Mouse (Mus musculus) small intestine, adult 2 months (tissue): ENCODE measurements around the gene Fndc7. TPM values are rescaled to one million over a fixed set of nuclear protein-coding genes. Genes with fewer than 3 reads are reported as not detected.
A peak's percentile ranks its signal among the peaks of the same experiment; 100 is the strongest.

Source experiments
- H3K27ac ChIP-seq: fragments of 200-500 bp; 2 replicates; pipeline ENCODE4 v1.5.1; 2012; ENCODE audit warnings: low read depth, low read length, control low read depth, inconsistent platforms; ENCODE audit not compliant: insufficient read depth
- H3K27me3 ChIP-seq: fragments of 200-500 bp; 2 replicates; pipeline ENCODE4 v1.6.1; 2012; ENCODE audit warnings: mild to moderate bottlenecking, moderate library complexity, low read length, inconsistent platforms; ENCODE audit not compliant: control insufficient read depth, insufficient read depth
- H3K36me3 ChIP-seq: fragments of 200-500 bp; 2 replicates; pipeline ENCODE4 v1.6.1; 2012; ENCODE audit warnings: mild to moderate bottlenecking, low read length, control low read depth, inconsistent platforms; ENCODE audit not compliant: control insufficient read depth, insufficient read depth
- H3K4me1 ChIP-seq: fragments of 200-500 bp; 2 replicates; pipeline ENCODE4 v1.6.1; 2012; ENCODE audit warnings: low read length, inconsistent platforms, mixed read lengths; ENCODE audit not compliant: control insufficient read depth, insufficient read depth, insufficient read length
- H3K4me3 ChIP-seq: fragments of 200-500 bp; 2 replicates; pipeline ENCODE4 v1.5.1; 2012; ENCODE audit warnings: low read depth, mild to moderate bottlenecking, control low read depth, inconsistent platforms, low read length, moderate library complexity
- CTCF ChIP-seq: fragments of 200-500 bp; IDR thresholded peaks from 2 replicates; pipeline ENCODE4 v1.5.1; 2012; ENCODE audit warnings: low read depth, mild to moderate bottlenecking, control low read depth, inconsistent platforms, low read length, moderate library complexity, mixed read lengths; ENCODE audit not compliant: insufficient replicate concordance, insufficient read length; ENCODE audit errors: extremely low read depth
- POLR2A ChIP-seq: fragments of 200-500 bp; IDR thresholded peaks from 2 replicates; pipeline ENCODE4 v1.6.1; 2012; ENCODE audit warnings: low read depth, mild to moderate bottlenecking, control low read depth, inconsistent platforms, low read length, moderate library complexity
- WGBS: fragments of 180-500 bp; shearing (Covaris S2); methylation state at CpG from one replicate; pipeline ENCODE4 v1.1.7; 2018; 5-methylcytosine and 5-hydroxymethylcytosine counted together
- polyA plus RNA-seq: library from polyadenylated mRNA; depleted of rRNA; stranded (reverse); fragments of >200 nt; gene quantifications from 2 replicates; pipeline ENCODE4 v1.2.3, GENCODE M21; 2012

Fndc7 gene
- polyA plus RNA-seq, 1 experiment = 0.10 TPM

- H3K36me3 ChIP-seq = no peaks in the 10 kb centered on the region
- TF ChIP-seq POLR2A = no peak
- no peak for TF ChIP-seq CTCF
- no peak overlapping the region for H3K4me3 ChIP-seq
- no peaks in the 10 kb centered on the region for H3K27me3 ChIP-seq
- peaks cover 24% of the 10 kb centered on the region; the same call in 1 of the 2 replicates for H3K4me1 ChIP-seq
- peak overlapping the region; percentile 96 for H3K27ac ChIP-seq
- whole genome bisulfite sequencing = 49% methylated on average over 3 of the region's 3 CpGs
Observed at GRCm38 (mm10) chr3:108920442-108921070, 30.7 kb upstream of the Fndc7 start.

GRCm38 (mm10) chr3:108918852-108919251 lies 29.0 kb upstream of the Fndc7 start:
- peaks cover 21% of the 10 kb centered on the region; the same call in 1 of the 2 replicates for H3K4me1 ChIP-seq
- no peaks in the 10 kb centered on the region for H3K36me3 ChIP-seq
- peak overlapping the region; percentile 88 for H3K27ac ChIP-seq
- H3K4me3 ChIP-seq = no peak overlapping the region
- TF ChIP-seq CTCF (no peak), POLR2A (no peak)
- 33% methylated on average over 1 of the region's 1 CpGs for WGBS
- no peaks in the 10 kb centered on the region for H3K27me3 ChIP-seq

DNA sequence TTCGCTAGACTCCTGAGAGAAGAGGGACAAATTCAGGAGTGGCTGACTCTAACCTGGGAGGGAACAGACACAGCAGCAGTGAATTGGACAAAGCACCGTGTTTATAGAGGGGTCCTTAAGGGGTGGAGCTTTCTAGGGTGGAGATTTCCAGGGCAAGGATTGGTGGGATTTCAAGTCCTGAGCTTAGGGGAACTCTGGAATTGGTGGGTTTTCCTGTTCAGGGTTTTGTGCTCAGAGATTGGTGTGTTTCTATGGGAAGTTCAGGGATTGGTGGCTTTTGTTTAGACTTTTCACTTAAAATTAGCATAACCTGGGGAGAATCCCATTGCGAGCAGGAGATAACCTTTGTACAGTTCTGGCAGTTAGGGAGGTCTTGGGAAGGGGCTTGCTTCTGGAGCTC lies 28.2 kb upstream of the Fndc7 start:
- H3K27me3 ChIP-seq = no peaks in the 10 kb centered on the region
- 70% methylated on average over 3 of the region's 3 CpGs for WGBS
- H3K36me3 ChIP-seq = no peaks in the 10 kb centered on the region
- H3K27ac ChIP-seq = peak overlapping the region; percentile 81; the same call in 1 of the 2 replicates
- TF ChIP-seq CTCF (no peak), POLR2A (no peak)
- H3K4me1 ChIP-seq = peaks cover 21% of the 10 kb centered on the region; the same call in 1 of the 2 replicates
- no peak overlapping the region for H3K4me3 ChIP-seq

DNA sequence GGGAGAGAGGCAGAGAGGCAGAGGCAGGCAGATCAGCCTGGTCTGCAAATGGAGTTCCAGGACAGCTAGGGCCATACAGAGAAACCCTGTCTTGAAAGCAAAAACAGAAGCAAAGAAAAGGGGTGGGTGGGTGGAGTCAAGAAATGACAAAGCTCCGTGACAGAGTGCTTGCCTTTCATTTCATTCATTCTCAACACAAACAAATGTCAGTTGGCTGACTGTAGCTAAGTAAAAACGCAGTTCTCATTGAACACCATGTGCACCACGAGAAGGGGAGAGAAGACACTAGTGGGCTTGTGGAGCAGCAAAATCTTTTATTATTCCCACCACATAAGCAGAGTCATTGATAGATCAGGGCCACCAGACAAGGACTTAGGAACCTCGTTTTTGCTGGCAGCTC lies 27.0 kb upstream of the Fndc7 start:
- Histone ChIP-seq H3K27ac (no peak overlapping the region), H3K4me3 (no peak overlapping the region), H3K27me3 (no peaks in the 10 kb centered on the region), H3K36me3 (no peaks in the 10 kb centered on the region), H3K4me1 (peaks cover 21% of the 10 kb centered on the region; the same call in 1 of the 2 replicates)
- WGBS = 62% methylated on average over 4 of the region's 4 CpGs
- TF ChIP-seq CTCF (no peak), POLR2A (no peak)

- H3K27ac ChIP-seq = no peak overlapping the region
- H3K4me3 ChIP-seq = no peak overlapping the region
- TF ChIP-seq POLR2A (no peak), CTCF (no peak)
- H3K36me3 ChIP-seq = no peaks in the 10 kb centered on the region
- H3K27me3 ChIP-seq = no peaks in the 10 kb centered on the region
- H3K4me1 ChIP-seq = peaks cover 17% of the 10 kb centered on the region; the same call in 1 of the 2 replicates
- 92% methylated on average over 1 of the region's 1 CpGs for WGBS
Observed at GRCm38 (mm10) chr3:108915999-108916398, 26.2 kb upstream of the Fndc7 start.

- peaks cover 3% of the 10 kb centered on the region; the same call in 1 of the 2 replicates for H3K4me1 ChIP-seq
- TF ChIP-seq POLR2A = no peak; the same call in none of the 2 replicates
- no peak for TF ChIP-seq CTCF
- H3K27ac ChIP-seq = peak within 1 kb of the TSS; percentile 97
- under 1% methylated on average over 53 of the region's 53 CpGs for WGBS
- peaks cover 14% of the 10 kb centered on the region for H3K36me3 ChIP-seq
- no peaks in the 10 kb centered on the region for H3K27me3 ChIP-seq
- peak within 1 kb of the TSS; percentile 81 for H3K4me3 ChIP-seq
Observed at GRCm38 (mm10) chr3:108911548-108912413, 22.0 kb upstream of the Fndc7 start, which contains the start of gene Prpf38b. Gene Prpf38b, minus strand, starts transcription at chr3:108911727.

DNA sequence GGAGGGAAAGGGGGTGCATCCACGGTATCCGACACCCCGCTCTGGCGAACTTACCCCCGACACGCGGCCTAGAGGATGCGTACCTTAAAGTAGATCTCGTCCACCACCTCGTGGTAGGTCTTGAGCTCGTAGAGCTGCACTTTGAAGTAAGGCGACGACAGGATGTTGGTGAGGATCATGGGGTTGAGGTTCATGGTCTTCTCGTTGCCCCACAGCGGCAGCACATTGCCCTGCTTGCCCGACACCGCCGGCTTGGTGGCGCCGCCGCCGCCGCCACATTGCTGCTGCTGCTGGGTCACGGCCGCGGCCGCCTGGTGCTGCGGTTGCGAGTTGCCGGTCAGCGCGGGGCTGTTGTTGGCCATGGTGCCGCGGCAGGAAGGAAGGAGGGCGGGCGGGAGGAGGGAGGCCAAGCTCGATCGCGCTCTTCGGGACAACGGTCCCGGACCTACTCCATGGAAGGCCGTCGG lies 21.3 kb upstream of the Fndc7 start:
- H3K4me3 ChIP-seq = peak overlapping the region; percentile 81
- TF ChIP-seq POLR2A (peak; percentile 35; the same call in 1 of the 2 replicates), CTCF (peak; percentile 63; the same call in 1 of the 2 replicates)
- WGBS = under 1% methylated on average over 42 of the region's 44 CpGs

More for the DNA sequence above, 21.3 kb upstream of the Fndc7 start:
- peaks cover 18% of the 10 kb centered on the region for H3K36me3 ChIP-seq
- H3K27me3 ChIP-seq = no peaks in the 10 kb centered on the region
- peaks cover 3% of the 10 kb centered on the region; the same call in 1 of the 2 replicates for H3K4me1 ChIP-seq
- H3K27ac ChIP-seq = peak overlapping the region; percentile 97
